Mouse (Mus musculus): ENCODE measurements around the gene Lsm11. TPM values are rescaled to one million over a fixed set of nuclear protein-coding genes. Genes with fewer than 3 reads are reported as not detected.

Lsm11 gene
- polyA plus RNA-seq (2012; rRNA removed) = 1.8 and 2.7 TPM in 2 replicates

GRCm38 (mm10) chr11:45944643-45945156 lies at the start of gene Lsm11:
Gene Lsm11 (minus strand): TSS chr11:45944935.

GRCm38 (mm10) chr11:45979946-45980892 lies 35.5 kb upstream of the Lsm11 start, which contains the start of gene Sox30:
Gene Sox30 (plus strand): TSS chr11:45980310.

GRCm38 (mm10) chr11:45955127-45955627 lies 10.4 kb upstream of the Lsm11 start, which contains the start of gene Thg1l:
Gene Thg1l (minus strand): TSS chr11:45955494.

Other genes with a start within 250 kb of the Lsm11 start
- gene Clint1, start 92.9 kb downstream of the Lsm11 start, polyA plus RNA-seq (2012; rRNA removed) = 21.8 and 27.2 TPM in 2 replicates
- gene Thg1l, start 10.6 kb upstream of the Lsm11 start, polyA plus RNA-seq (2012; rRNA removed) = 0.91 and 1.4 TPM in 2 replicates
- 0.03 and 0.05 TPM in 2 replicates for gene Sox30, start 35.4 kb upstream of the Lsm11 start, polyA plus RNA-seq (2012; rRNA removed)
- gene Gm12166, start 107.4 kb upstream of the Lsm11 start, polyA plus RNA-seq (2012; rRNA removed) = 5.7 and 20.7 TPM in 2 replicates
- 3.4 and 4.3 TPM in 2 replicates for gene Adam19, start 111.1 kb upstream of the Lsm11 start, polyA plus RNA-seq (2012; rRNA removed)
- 8.3 and 12.5 TPM in 2 replicates for gene Nipal4, start 221.6 kb upstream of the Lsm11 start, polyA plus RNA-seq (2012; rRNA removed)

Measured in stomach, adult 2 months (tissue).